Mouse (Mus musculus): ENCODE results near the gene Cyp2d11.

GRCm38 (mm10) chr15:82434541-82434940 lies 40.7 kb upstream of the Cyp2d11 start:
- no peak for TF ChIP-seq CTCF (IDR thresholded peaks at IDR 0.05; ENCODE audit: low read depth, low read length)
- TF ChIP-seq GATA1 (IDR thresholded peaks at IDR 0.05; ENCODE audit: borderline replicate concordance, low read length): no peak
- no peak for TF ChIP-seq POLR2AphosphoS5 (IDR thresholded peaks at IDR 0.05; ENCODE audit: insufficient replicate concordance, low read depth, low read length)
